Mouse (Mus musculus) B cell, adult (primary cell): ENCODE data around the gene Cdv3. TPM values are rescaled to one million over a fixed set of nuclear protein-coding genes. Genes with fewer than 3 reads are reported as not detected.

Source experiments
- total RNA-seq: library from RNA; stranded (reverse); gene quantifications from 4 replicates; pipeline ENCODE4 v1.2.4, GENCODE M21; 2023; ENCODE audit not compliant: inconsistent age

Cdv3 gene
- total RNA-seq: 175 to 191 TPM (median 179 TPM) in 4 replicates

DNA sequence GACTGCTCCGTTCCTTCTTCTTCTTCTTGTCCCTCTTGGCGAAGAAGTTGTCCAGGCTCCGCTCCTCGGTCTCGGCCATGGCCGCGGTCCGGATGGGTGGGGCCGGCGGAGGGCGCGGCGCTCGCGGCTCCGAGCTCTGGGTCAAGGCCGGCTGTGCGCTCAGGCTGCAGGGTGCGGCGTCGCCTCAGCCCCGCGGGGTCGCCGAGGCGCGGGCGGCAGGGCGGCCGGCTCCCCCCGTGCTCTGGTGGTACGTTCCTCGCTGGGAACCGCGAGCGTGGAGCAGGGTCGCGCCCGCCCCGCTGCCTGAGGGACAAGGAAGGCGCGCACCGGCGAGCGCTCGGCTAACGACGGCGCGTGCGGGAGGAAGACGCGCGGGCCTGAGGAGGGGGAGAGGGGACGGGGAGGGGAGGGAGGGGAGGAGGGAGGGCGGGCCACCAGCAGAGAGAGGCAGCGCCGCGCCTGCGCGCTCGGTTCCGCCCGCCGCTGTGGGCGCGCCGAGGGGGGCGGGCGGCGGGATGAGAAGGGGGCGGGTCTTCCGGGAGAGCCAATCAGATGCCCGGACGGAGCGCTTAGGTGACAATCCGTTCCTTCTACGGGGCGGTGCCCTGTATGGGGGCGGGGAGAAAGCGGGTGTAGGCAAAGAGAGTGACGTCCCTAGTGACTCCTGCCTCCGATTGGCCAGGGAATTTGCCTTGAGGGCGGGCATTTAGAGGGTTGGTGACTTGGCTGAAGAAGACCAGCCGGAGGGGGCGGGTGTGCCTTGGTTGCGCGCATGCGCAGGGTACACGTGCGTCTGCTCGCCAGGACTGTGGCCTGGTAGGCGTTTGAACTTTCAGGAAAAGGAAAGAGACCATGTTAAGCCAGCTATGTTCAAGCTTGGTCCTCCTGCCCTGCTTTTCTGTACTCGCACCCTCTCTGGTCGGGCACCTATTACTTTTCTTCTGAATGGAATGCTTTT, at the start of gene Cdv3:
Cdv3 (minus strand) TSS at position 551 of the 958 bp plus-strand sequence.

DNA sequence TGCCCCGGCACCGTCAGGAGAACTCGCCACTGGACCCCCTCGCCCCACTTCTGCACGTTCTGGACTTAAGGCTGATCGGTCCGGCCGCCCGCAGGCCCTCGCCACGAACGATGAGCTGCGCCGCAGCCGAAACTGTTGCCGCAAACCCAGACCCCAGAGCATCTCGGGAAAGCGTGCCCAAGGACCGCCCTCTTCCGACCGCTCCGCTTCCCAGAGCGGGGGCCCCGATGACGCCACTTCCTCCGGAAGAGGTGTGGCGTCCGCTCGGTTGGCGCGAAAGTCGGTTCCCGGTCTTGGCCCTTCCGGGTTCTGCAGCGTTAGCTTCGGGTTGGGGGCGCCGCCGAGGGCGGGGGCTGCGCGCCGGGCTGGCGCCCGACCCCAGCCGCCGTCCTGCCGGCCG, 60.7 kb downstream of the Cdv3 start, which contains the start of the genes 1300017J02Rik and Topbp1:
1300017J02Rik (minus strand) TSS at position 156 of the 400 bp plus-strand sequence.
Topbp1 (plus strand) TSS at position 289 of the 400 bp plus-strand sequence.

Other genes with a start within 250 kb of the Cdv3 start
- gene Srprb, start 163.7 kb downstream of the Cdv3 start, total RNA-seq: 18.0 to 19.1 TPM (median 18.8 TPM) in 4 replicates
- 0.93 to 4.8 TPM in 2 of 4 replicates, not detected in the others for gene Gm20425, start 135.5 kb downstream of the Cdv3 start, total RNA-seq
- 7.1 to 23.5 TPM (median 12.5 TPM) in 4 replicates for gene Trf, start 135.4 kb downstream of the Cdv3 start, total RNA-seq
- 1.8 TPM in 1 of 4 replicates, not detected in the others for gene 1300017J02Rik, start 60.8 kb downstream of the Cdv3 start, total RNA-seq
- 80.0 to 91.7 TPM (median 85.8 TPM) in 4 replicates for gene Topbp1, start 60.6 kb downstream of the Cdv3 start, total RNA-seq
- 30.5 to 41.7 TPM (median 36.1 TPM) in 4 replicates for gene Bfsp2, start 114.6 kb upstream of the Cdv3 start, total RNA-seq